Mouse (Mus musculus) kidney, adult 2 months (tissue): Measurements from ENCODE around the gene Krtap16-1.

Experiments
- CTCF ChIP-seq: fragments of 200-500 bp; conservative IDR thresholded peaks from 2 replicates; pipeline ENCODE4 v1.5.1; 2011; ENCODE audit warnings: low read depth, mild to moderate bottlenecking, control low read depth, low read length, moderate library complexity, mixed read lengths; ENCODE audit not compliant: insufficient read depth, insufficient read length
- POLR2A ChIP-seq: fragments of 200-500 bp; IDR thresholded peaks from one replicate; pipeline ENCODE4 v1.6.1; 2011; ENCODE audit warnings: low read depth, low read length, control low read depth

- TF ChIP-seq CTCF (no peak), POLR2A (no peak)
Measured at GRCm38 (mm10) chr11:99985291-99986092, 905 bp downstream of the Krtap16-1 start.
